Mouse (Mus musculus) erythroblast, embryonic 14.5 days (primary cell): Measurements from ENCODE around the gene Olfr229.
"Not testable (repeated sequence)": the region's sequence is repeated elsewhere in the genome, so short reads cannot be mapped to it uniquely, and the experiment has no call there.

Experiments
- GATA1 ChIP-seq: IDR thresholded peaks from 2 replicates; pipeline ENCODE4 v1.6.1; 2012; ENCODE audit warnings: low read length, inconsistent platforms, mixed read lengths
- TAL1 ChIP-seq: IDR thresholded peaks from 3 replicates; pipeline ENCODE4 v1.6.1; 2012; ENCODE audit warnings: low read length, inconsistent platforms, mixed read lengths

DNA sequence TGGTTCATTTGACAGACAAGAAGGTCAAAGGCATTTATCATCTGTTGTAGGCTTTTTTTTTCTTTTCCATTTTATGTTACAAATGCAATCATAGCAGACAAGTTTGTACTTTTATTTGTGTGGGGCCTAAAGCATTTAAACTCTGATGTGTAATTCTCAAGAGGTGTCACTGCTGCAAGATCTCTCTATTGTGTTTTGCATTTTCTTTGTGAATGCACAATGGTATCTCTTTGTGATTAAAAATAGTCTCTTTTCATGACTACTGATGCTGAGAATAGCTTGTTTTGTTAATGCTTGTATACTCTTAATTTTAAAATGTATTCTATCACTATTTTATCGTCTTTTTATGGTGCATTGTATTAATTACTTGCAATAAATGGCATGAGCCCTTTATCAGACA, 21.7 kb downstream of the Olfr229 start:
- not testable (repeated sequence) for TF ChIP-seq GATA1, TAL1
